Mouse (Mus musculus): ENCODE results near the gene Scn4a.

GRCm38 (mm10) chr11:106310123-106310522, 43.0 kb downstream of the Scn4a start:
- TF ChIP-seq POLR2A (IDR thresholded peaks at IDR 0.05; ENCODE audit: control insufficient read depth, extremely low read depth, insufficient read depth, low read length, poor library complexity): no peak
- no peak for TF ChIP-seq CTCF (IDR thresholded peaks at IDR 0.05; ENCODE audit: borderline replicate concordance, control insufficient read depth, extremely low read depth, insufficient read depth, low read length, poor library complexity)
